Mouse (Mus musculus) C2C12 (cell line): ENCODE data around the gene Secisbp2l.

Source experiments
- CEBPB ChIP-seq: IDR thresholded peaks from one replicate; pipeline ENCODE4 v1.6.1; 2011; ENCODE audit warnings: low read depth, mild to moderate bottlenecking, control low read depth, moderate library complexity
- CTCF ChIP-seq: IDR thresholded peaks from one replicate; pipeline ENCODE4 v1.5.1; 2011; ENCODE audit not compliant: control insufficient read depth, insufficient read depth, insufficient read length
- MAX ChIP-seq: IDR thresholded peaks from one replicate; pipeline ENCODE4 v1.6.1; 2011; ENCODE audit warnings: mild to moderate bottlenecking, control low read depth
- MYOD1 ChIP-seq: IDR thresholded peaks from one replicate; pipeline ENCODE4 v1.6.1; 2011; ENCODE audit warnings: low read depth; ENCODE audit not compliant: control insufficient read depth, insufficient read length
- USF1 ChIP-seq: IDR thresholded peaks from one replicate; pipeline ENCODE4 v1.6.1; 2011; ENCODE audit warnings: low read depth, mild to moderate bottlenecking, control low read depth, moderate library complexity

DNA sequence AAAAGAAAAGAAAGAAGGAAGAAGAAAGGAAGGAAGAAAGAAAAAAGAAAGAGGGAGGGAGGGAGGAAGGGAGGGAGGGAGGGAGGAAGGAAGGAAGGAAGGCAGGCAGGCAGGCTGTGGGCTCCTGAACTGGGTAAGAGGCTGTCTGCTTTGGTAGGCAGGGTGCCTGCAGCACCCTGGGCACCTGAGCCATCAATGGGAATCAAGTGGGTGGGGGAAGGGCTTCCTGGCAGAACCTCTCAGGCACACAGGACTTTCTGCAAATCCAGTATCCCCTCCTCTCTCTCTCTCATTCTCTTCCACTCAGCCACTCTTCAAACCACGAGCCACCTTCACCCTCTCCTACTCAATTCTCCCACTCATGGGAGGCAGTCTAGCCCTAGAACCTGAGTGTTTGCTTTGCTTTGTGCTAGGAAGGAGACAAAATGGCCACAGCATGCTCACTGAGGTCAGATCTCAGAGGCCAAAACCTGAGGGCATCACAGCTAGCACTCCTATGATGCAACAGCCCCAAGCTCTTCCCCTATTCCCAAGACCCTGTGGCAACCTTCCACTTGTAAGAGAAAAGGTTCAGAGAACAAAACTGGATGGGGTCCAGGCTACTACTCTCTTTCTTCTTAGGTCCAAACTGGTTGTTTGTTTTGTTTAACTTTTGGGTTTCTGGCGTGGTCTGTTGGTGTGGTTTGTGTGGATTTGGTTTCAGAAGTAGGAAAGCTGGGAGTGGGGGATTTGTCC, 9.6 kb upstream of the Secisbp2l start:
- TF ChIP-seq CTCF (no peak), USF1 (no peak), MYOD1 (no peak), MAX (no peak), CEBPB (peak; percentile 48)
